8 mouse cellular contexts compared by ENCODE assay signal in genomic region chr4:43382155-43383020, GRCm38 (mm10). TPM values are rescaled to one million over a fixed set of nuclear protein-coding genes. Genes with fewer than 3 reads are reported as not detected.
A peak's percentile ranks its signal among the peaks of the same experiment; 100 is the strongest.
DNase-seq lines count a peak whose midpoint lies in the region; ATAC-seq and TF ChIP-seq lines count a peak whose summit lies in the region.

No protein-coding gene starts in this region.

- H3K4me2 ChIP-seq in liver, embryonic 12.5 days = peak overlapping the region; percentile 74

- TF ChIP-seq CTCF in testis, adult 2 months (IDR thresholded peaks at IDR 0.05; ENCODE audit: control insufficient read depth, insufficient read depth, insufficient replicate concordance, low read depth, low read length) = no peak

- DNase-seq in adrenal gland, adult 2 months = peak; percentile 25
- no peak for DNase-seq in adrenal gland, postnatal 4 days (ENCODE audit: low spot score in 2 of 2)
- DNase-seq in testis, postnatal 14 days (ENCODE audit: low spot score) = no peak
- DNase-seq in T-cell, adult 2 months (ENCODE audit: low spot score) = no peak
- no peak for DNase-seq in c-Kit-positive CD71-positive TER-119-positive erythroid progenitor cells, embryonic 14.5 days (ENCODE audit: low spot score)
- DNase-seq in right cerebral cortex, postnatal 25 days = no peak

- peak overlapping the region; percentile 81 for H3K27ac ChIP-seq in testis, adult 2 months (ENCODE audit: control insufficient read depth, insufficient read depth, low read depth, low read length)
- H3K27ac ChIP-seq in liver, embryonic 12.5 days = no peak overlapping the region

- H3K27me3 ChIP-seq in testis, adult 2 months (ENCODE audit: control insufficient read depth, insufficient read depth, low read length) = no peaks in the 10 kb centered on the region
- peaks cover 37% of the 10 kb centered on the region for H3K27me3 ChIP-seq in liver, embryonic 12.5 days (replicated peaks)

- no peak for TF ChIP-seq POLR2A in testis, adult 2 months (IDR thresholded peaks at IDR 0.05; ENCODE audit: control insufficient read depth, low read depth, low read length)

- ATAC-seq in liver, embryonic 12.5 days = no peak; the same call in 1 of the 2 replicates

- peak overlapping the region; percentile 77 for H3K4me3 ChIP-seq in testis, adult 2 months (ENCODE audit: control insufficient read depth, low read depth, low read length)
- peak overlapping the region; percentile 52 for H3K4me3 ChIP-seq in liver, embryonic 12.5 days

- H3K9me3 ChIP-seq in liver, embryonic 12.5 days (replicated peaks) = no peaks in the 10 kb centered on the region

- H3K4me1 ChIP-seq in testis, adult 2 months (ENCODE audit: control insufficient read depth, insufficient read depth, low read length) = peaks cover 23% of the 10 kb centered on the region
- no peaks in the 10 kb centered on the region; the same call in 1 of the 2 replicates for H3K4me1 ChIP-seq in liver, embryonic 12.5 days

- H3K36me3 ChIP-seq in testis, adult 2 months (ENCODE audit: control insufficient read depth, insufficient read depth, low read length) = no peaks in the 10 kb centered on the region
- no peaks in the 10 kb centered on the region for H3K36me3 ChIP-seq in liver, embryonic 12.5 days

- peak overlapping the region; percentile 43 for H3K9ac ChIP-seq in liver, embryonic 12.5 days

- 9% methylated on average over 29 of the region's 33 CpGs for WGBS in liver, embryonic 12.5 days (ENCODE audit: insufficient replicate concordance)

RNA-seq across cellular contexts. Expression of gene Rusc2, which starts 0.6 kb away (rescaled TPM):
- total RNA-seq in adrenal gland, adult 2 months (2021) = 10 to 100 TPM; 38.0 to 44.3 TPM
- polyA plus RNA-seq in adrenal gland, adult 2 months (2012; rRNA removed) = 37.9 and 49.6 TPM in 2 replicates
- total RNA-seq in adrenal gland, postnatal 4 days (2021) = 10 to 100 TPM; 29.7 to 34.5 TPM
- polyA plus RNA-seq in testis, adult 2 months (2012; rRNA removed) = 24.1 and 30.0 TPM in 2 replicates
- polyA plus RNA-seq in liver, embryonic 12.5 days (2016; fragmentation: Nextera tagmentation; extraction: Ambion mirVana) = 1.7 and 1.9 TPM in 2 replicates

RNA-seq across cellular contexts. Expression of gene Fam166b, which starts 46.5 kb away (rescaled TPM):
- not detected for total RNA-seq in adrenal gland, adult 2 months (2021)
- polyA plus RNA-seq in adrenal gland, adult 2 months (2012; rRNA removed) = 0.52 TPM in 1 of 2 replicates, not detected in the other
- total RNA-seq in adrenal gland, postnatal 4 days (2021) = under 1 TPM in 1 of 2 experiments, not detected in 1; 0.25 TPM
- polyA plus RNA-seq in testis, adult 2 months (2012; rRNA removed) = 1.6 and 2.2 TPM in 2 replicates
- polyA plus RNA-seq in liver, embryonic 12.5 days (2016; fragmentation: Nextera tagmentation; extraction: Ambion mirVana) = not detected in 2 replicates

RNA-seq across cellular contexts. Expression of gene Tesk1, which starts 59.4 kb away (rescaled TPM):
- 10 to 100 TPM; 60.1 to 73.3 TPM for total RNA-seq in adrenal gland, adult 2 months (2021)
- 124 and 142 TPM in 2 replicates for polyA plus RNA-seq in adrenal gland, adult 2 months (2012; rRNA removed)
- 10 to 100 TPM; 57.3 to 60.5 TPM for total RNA-seq in adrenal gland, postnatal 4 days (2021)
- 935 and 983 TPM in 2 replicates for polyA plus RNA-seq in testis, adult 2 months (2012; rRNA removed)
- polyA plus RNA-seq in liver, embryonic 12.5 days (2016; fragmentation: Nextera tagmentation; extraction: Ambion mirVana) = 2.8 and 3.2 TPM in 2 replicates

Comparison
In these comparisons a context has a peak if more than half of its experiments do, and no peak if none do; other contexts are left out.
1. RNA of gene Tesk1, which starts 59.4 kb away (polyA plus RNA-seq): 935 to 983 TPM in testis, adult 2 months and 124 to 142 TPM in adrenal gland, adult 2 months; 2.8 to 3.2 TPM in liver, embryonic 12.5 days; every median in the first group is over 10 times any median in the second.